Mouse (Mus musculus): Measurements from ENCODE around the gene Gpr183.

DNA sequence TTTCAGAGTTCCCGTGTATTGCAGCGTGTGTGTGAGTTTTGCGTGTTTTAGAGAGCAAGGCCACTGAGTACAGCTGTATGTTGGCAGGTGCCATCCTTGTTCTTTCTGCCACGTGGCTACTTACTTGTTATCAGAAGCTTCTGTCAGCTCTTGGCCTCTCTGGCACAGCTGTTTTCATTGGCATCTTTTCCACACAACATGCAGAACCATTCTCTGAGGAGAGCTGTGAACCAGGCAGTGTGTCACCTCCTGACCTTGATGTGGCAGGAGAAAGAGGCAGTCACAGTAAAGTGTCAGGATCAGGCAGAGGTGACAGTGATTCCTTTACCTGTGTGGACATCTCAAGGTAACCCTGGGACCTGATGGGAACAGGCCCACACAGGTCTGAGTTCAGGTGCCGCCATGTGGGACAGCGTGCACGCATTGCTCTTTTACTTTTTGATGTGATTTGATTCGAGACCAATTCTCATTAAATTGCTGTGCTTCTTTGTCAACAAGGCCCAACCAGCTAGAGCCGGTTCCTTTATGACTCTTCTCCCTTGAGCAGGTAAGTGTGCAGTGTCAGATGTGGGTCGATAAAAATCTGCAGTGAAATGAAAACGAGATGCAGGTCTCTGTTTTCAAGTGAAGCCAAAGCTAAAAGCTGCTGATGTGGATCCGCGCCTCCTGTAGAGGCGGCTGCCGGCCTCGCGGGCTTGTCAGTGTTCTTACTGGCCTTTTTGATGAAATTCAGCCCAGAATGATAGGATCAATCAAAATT is 35.5 kb upstream of the Gpr183 start:
- TF ChIP-seq CTCF (IDR thresholded peaks at IDR 0.05; ENCODE audit: borderline replicate concordance, extremely low read depth, insufficient read depth, insufficient read length) (no peak), POLR2A (IDR thresholded peaks at IDR 0.05; ENCODE audit: borderline replicate concordance, extremely low read depth, insufficient read depth, insufficient read length, poor library complexity, severe bottlenecking) (no peak)

All from brain, embryonic 14.5 days (tissue).